Mouse (Mus musculus) E14TG2a.4 (cell line): ENCODE measurements around the gene 1700088E04Rik.

Experiments
- CTCF ChIP-seq: conservative IDR thresholded peaks from 2 replicates; pipeline ENCODE4 v1.5.1; 2014; ENCODE audit warnings: low read length
- POU5F1 ChIP-seq: IDR thresholded peaks from 2 replicates; pipeline ENCODE4 v1.6.1; 2014; ENCODE audit warnings: low read length, borderline replicate concordance

DNA sequence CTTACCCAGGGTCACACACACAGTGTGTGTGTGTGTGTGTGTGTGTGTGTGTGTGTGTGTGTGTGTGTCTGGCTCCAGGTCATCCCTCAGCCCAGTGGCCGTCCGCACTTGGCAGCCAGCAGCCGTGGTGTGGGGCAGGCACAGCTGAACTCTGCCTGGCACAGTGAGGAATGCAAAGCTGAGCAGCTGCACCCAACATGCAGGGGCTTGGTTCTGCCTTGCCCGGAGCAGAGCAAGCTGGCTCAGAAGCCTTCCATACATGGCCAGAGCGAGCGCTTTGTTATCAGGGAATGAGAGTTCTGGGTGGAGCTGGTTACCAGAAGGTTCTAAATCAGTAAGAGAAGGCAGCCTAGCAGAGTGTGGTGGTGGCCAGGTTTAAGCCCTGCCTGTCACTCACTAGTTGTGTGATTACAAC is 43.4 kb downstream of the 1700088E04Rik start:
- TF ChIP-seq CTCF, result no peak
- TF ChIP-seq POU5F1, result no peak
